Mouse (Mus musculus) midbrain, embryonic 13.5 days (tissue): ENCODE measurements at regions not wholly inside any gene's neighbourhood (a gene's known extent, or its start where the extent isn't known, plus 50 kb on each side); places are given as distances from the start of the nearest gene placed in this dataset. TPM values are rescaled to one million over a fixed set of nuclear protein-coding genes. Genes with fewer than 3 reads are reported as not detected.

ENCODE experiments used
- ATAC-seq: fragments of 200-750 bp; cut with Nextera tagmentation; 2 replicates; pipeline ENCODE4 v1.8.0; 2017; ENCODE audit warnings: mild to moderate bottlenecking, moderate TSS enrichment, moderate library complexity
- H3K27ac ChIP-seq: fragments of 300-500 bp; sonication (generic); 2 replicates; pipeline ENCODE4 v1.5.1; 2015; ENCODE audit warnings: inconsistent platforms, mild to moderate bottlenecking, moderate library complexity
- H3K27me3 ChIP-seq: fragments of 300-500 bp; sonication (generic); 2 replicates; pipeline ENCODE4 v1.6.1; 2015; ENCODE audit warnings: mild to moderate bottlenecking, inconsistent platforms
- H3K36me3 ChIP-seq: fragments of 300-500 bp; sonication (generic); 2 replicates; pipeline ENCODE4 v1.6.1; 2015; ENCODE audit warnings: mild to moderate bottlenecking, inconsistent platforms
- H3K4me1 ChIP-seq: fragments of 300-500 bp; sonication (generic); replicated peaks from 2 replicates; pipeline ENCODE4 v1.6.1; 2015; ENCODE audit warnings: inconsistent platforms
- H3K4me2 ChIP-seq: fragments of 300-500 bp; sonication (generic); replicated peaks from 2 replicates; pipeline ENCODE4 v1.6.1; 2015; ENCODE audit warnings: moderate library complexity, mild to moderate bottlenecking, inconsistent platforms
- H3K4me3 ChIP-seq: fragments of 300-500 bp; sonication (generic); replicated peaks from 2 replicates; pipeline ENCODE4 v1.5.1; 2015; ENCODE audit warnings: mild to moderate bottlenecking, inconsistent platforms
- H3K9ac ChIP-seq: fragments of 300-500 bp; sonication (generic); replicated peaks from 2 replicates; pipeline ENCODE4 v1.6.1; 2015; ENCODE audit warnings: mild to moderate bottlenecking, inconsistent platforms
- H3K9me3 ChIP-seq: fragments of 300-500 bp; sonication (generic); 2 replicates; pipeline ENCODE4 v1.6.1; 2016; ENCODE audit warnings: mild to moderate bottlenecking, inconsistent platforms
- WGBS: fragments of 180-500 bp; shearing (Covaris S2); methylation state at CpG from one replicate; pipeline ENCODE4 v1.1.7; 2015; 5-methylcytosine and 5-hydroxymethylcytosine counted together
- microRNA-seq: library from miRNA; unstranded; fragments of <30 nt; microRNA quantifications from one replicate; pipeline ENCODE4, GENCODE M21; 2016

GRCm38 (mm10) chr3:134146373-134147224, 89.7 kb upstream of the Cxxc4 start:
- 12% methylated on average over 14 of the region's 14 CpGs for WGBS
- Histone ChIP-seq H3K36me3 (no peaks in the 10 kb centered on the region), H3K27ac (peak overlapping the region; percentile 86), H3K4me3 (peak overlapping the region; percentile 31), H3K27me3 (no peaks in the 10 kb centered on the region), H3K9me3 (no peaks in the 10 kb centered on the region), H3K4me1 (peaks cover 22% of the 10 kb centered on the region), H3K4me2 (peak overlapping the region; percentile 54), H3K9ac (peak overlapping the region; percentile 24; the same call in 1 of the 2 replicates)
- peak; percentile 98 for ATAC-seq

DNA sequence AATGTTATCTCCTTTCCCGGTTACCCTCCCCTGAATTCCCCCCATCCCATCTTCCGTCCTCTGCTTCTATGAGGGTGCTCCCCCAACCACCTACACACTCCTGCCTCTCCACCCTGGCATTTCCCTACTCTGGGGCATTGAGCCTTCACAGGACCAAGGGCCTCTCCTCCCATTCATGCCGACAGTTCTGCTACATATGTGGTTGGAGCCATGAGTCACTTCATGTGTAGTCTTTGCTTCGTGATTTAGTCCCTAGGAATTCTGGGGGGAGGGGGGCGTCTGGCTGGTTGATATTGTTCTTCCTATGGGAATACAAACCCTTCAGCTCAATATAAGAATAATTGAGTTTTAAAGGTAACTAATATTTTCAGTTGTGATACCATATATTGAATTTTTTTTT, 74.0 kb upstream of the Cxxc4 start:
- Histone ChIP-seq H3K9me3 (0 out of 2 replicates have a peak, but pooled peaks cover 3% of the 10 kb centered on the region), H3K4me1 (no peaks in the 10 kb centered on the region), H3K27me3 (no peaks in the 10 kb centered on the region), H3K9ac (no peak overlapping the region), H3K4me2 (no peak overlapping the region), H3K36me3 (no peaks in the 10 kb centered on the region), H3K27ac (no peak overlapping the region), H3K4me3 (no peak overlapping the region)
- 90% methylated on average over 5 of the region's 5 CpGs for WGBS
- ATAC-seq: no peak

GRCm38 (mm10) chr3:134169922-134170321, 66.4 kb upstream of the Cxxc4 start:
- Histone ChIP-seq H3K9ac (no peak overlapping the region), H3K36me3 (no peaks in the 10 kb centered on the region), H3K27me3 (no peaks in the 10 kb centered on the region), H3K9me3 (0 out of 2 replicates have a peak, but pooled peaks cover 3% of the 10 kb centered on the region), H3K4me3 (no peak overlapping the region), H3K4me1 (no peaks in the 10 kb centered on the region), H3K27ac (no peak overlapping the region), H3K4me2 (no peak overlapping the region)
- ATAC-seq: no peak
- WGBS: 52% methylated on average over 1 of the region's 1 CpGs

GRCm38 (mm10) chr3:134172357-134172756, 63.9 kb upstream of the Cxxc4 start:
- Histone ChIP-seq H3K9ac (no peak overlapping the region), H3K9me3 (no peaks in the 10 kb centered on the region), H3K36me3 (no peaks in the 10 kb centered on the region), H3K4me3 (no peak overlapping the region), H3K4me1 (no peaks in the 10 kb centered on the region), H3K4me2 (no peak overlapping the region), H3K27ac (no peak overlapping the region), H3K27me3 (no peaks in the 10 kb centered on the region)
- ATAC-seq: no peak
- 62% methylated on average over 3 of the region's 3 CpGs for WGBS

GRCm38 (mm10) chr3:134178491-134179054, 57.7 kb upstream of the Cxxc4 start:
- no peak overlapping the region for H3K9ac ChIP-seq
- H3K4me1 ChIP-seq: peaks cover 4% of the 10 kb centered on the region; the same call in 1 of the 2 replicates
- H3K4me3 ChIP-seq: no peak overlapping the region
- H3K9me3 ChIP-seq: no peaks in the 10 kb centered on the region
- peak overlapping the region; percentile 45; the same call in 1 of the 2 replicates for H3K27ac ChIP-seq
- H3K27me3 ChIP-seq: no peaks in the 10 kb centered on the region
- H3K4me2 ChIP-seq: no peak overlapping the region
- ATAC-seq: peak; percentile 67
- WGBS: 66% methylated on average over 7 of the region's 7 CpGs
- no peaks in the 10 kb centered on the region for H3K36me3 ChIP-seq

GRCm38 (mm10) chr3:134184042-134184441, 52.2 kb upstream of the Cxxc4 start:
- Histone ChIP-seq H3K36me3 (no peaks in the 10 kb centered on the region), H3K9ac (no peak overlapping the region), H3K27ac (no peak overlapping the region), H3K27me3 (no peaks in the 10 kb centered on the region), H3K4me1 (no peaks in the 10 kb centered on the region), H3K4me3 (no peak overlapping the region), H3K4me2 (no peak overlapping the region), H3K9me3 (no peaks in the 10 kb centered on the region)
- 88% methylated on average over 4 of the region's 4 CpGs for WGBS
- ATAC-seq: no peak

Small RNAs in the stretch of these regions (microRNA-seq; reads per million reads assigned to microRNA genes)
- not detected for gene Gm44361
